Mouse (Mus musculus) lung, adult 2 months (tissue): Measurements from ENCODE around the gene Pars2.

ENCODE experiments used
- CTCF ChIP-seq: fragments of 200-500 bp; IDR thresholded peaks from 2 replicates; pipeline ENCODE4 v1.5.1; 2011; ENCODE audit warnings: mild to moderate bottlenecking, low read length, control low read depth; ENCODE audit not compliant: insufficient read depth
- POLR2A ChIP-seq: fragments of 200-500 bp; IDR thresholded peaks from 2 replicates; pipeline ENCODE4 v1.6.1; 2011; ENCODE audit warnings: low read depth, mild to moderate bottlenecking, control low read depth, low read length, borderline replicate concordance; ENCODE audit errors: extremely low read depth

- TF ChIP-seq CTCF (no peak), POLR2A (no peak)
Measured at GRCm38 (mm10) chr4:106645797-106646196, 5.1 kb upstream of the Pars2 start.
